Mouse (Mus musculus) ES-E14 (cell line): ENCODE measurements around the gene Gpr83.

Experiments used
- MAFK ChIP-seq: IDR thresholded peaks from 2 replicates; pipeline ENCODE4 v1.6.1; 2014; ENCODE audit warnings: mild to moderate bottlenecking, low read depth, low read length, inconsistent platforms; ENCODE audit not compliant: insufficient read depth
- ZC3H11A ChIP-seq: IDR thresholded peaks from 2 replicates; pipeline ENCODE4 v1.6.1; 2012; ENCODE audit warnings: low read depth, mild to moderate bottlenecking, inconsistent platforms, low read length, borderline replicate concordance

- no peak for TF ChIP-seq ZC3H11A
- no peak for TF ChIP-seq MAFK
Measured at GRCm38 (mm10) chr9:14895237-14895835, 35.3 kb downstream of the Gpr83 start.
